Mouse (Mus musculus) embryonic facial prominence, embryonic 11.5 days (tissue): Measurements from ENCODE around the gene Nt5c3b. TPM values are rescaled to one million over a fixed set of nuclear protein-coding genes. Genes with fewer than 3 reads are reported as not detected.
A peak's percentile ranks its signal among the peaks of the same experiment; 100 is the strongest.

Experiments
- ATAC-seq: fragments of 200-750 bp; cut with Nextera tagmentation; replicated peaks from 2 replicates; pipeline ENCODE4 v1.8.0; 2017; ENCODE audit warnings: low read depth; ENCODE audit not compliant: insufficient number of reproducible peaks, low FRiP score, low TSS enrichment
- DNase-seq: peaks from one replicate; pipeline ENCODE4 v3.0.0-alpha.2; 2015; ENCODE audit warnings: low spot score
- H3K27ac ChIP-seq: fragments of 300-500 bp; sonication (generic); replicated peaks from 2 replicates; pipeline ENCODE4 v1.5.1; 2014; ENCODE audit warnings: mild to moderate bottlenecking, low read depth, low read length, control low read depth
- H3K27me3 ChIP-seq: fragments of 300-500 bp; sonication (generic); 2 replicates; pipeline ENCODE4 v1.6.1; 2014; ENCODE audit warnings: mild to moderate bottlenecking, low read length, moderate library complexity, mixed read lengths; ENCODE audit not compliant: control insufficient read depth, insufficient read depth
- H3K36me3 ChIP-seq: fragments of 300-500 bp; sonication (generic); replicated peaks from 2 replicates; pipeline ENCODE4 v1.6.1; 2014; ENCODE audit warnings: low read depth, mild to moderate bottlenecking, low read length, moderate library complexity, mixed read lengths; ENCODE audit not compliant: control insufficient read depth, insufficient read depth
- H3K4me1 ChIP-seq: fragments of 300-500 bp; sonication (generic); 2 replicates; pipeline ENCODE4 v1.6.1; 2014; ENCODE audit warnings: low read length, mixed read lengths; ENCODE audit not compliant: control insufficient read depth, insufficient read depth
- H3K4me2 ChIP-seq: fragments of 300-500 bp; sonication (generic); 2 replicates; pipeline ENCODE4 v1.6.1; 2014; ENCODE audit warnings: low read depth, mild to moderate bottlenecking, control low read depth, low read length, moderate library complexity
- H3K4me3 ChIP-seq: fragments of 300-500 bp; sonication (generic); 2 replicates; pipeline ENCODE4 v1.5.1; 2014; ENCODE audit warnings: low read depth, low read length, control low read depth
- H3K9ac ChIP-seq: fragments of 300-500 bp; sonication (generic); replicated peaks from 2 replicates; pipeline ENCODE4 v1.6.1; 2014; ENCODE audit warnings: mild to moderate bottlenecking, control low read depth, low read length
- H3K9me3 ChIP-seq: fragments of 300-500 bp; sonication (generic); replicated peaks from 2 replicates; pipeline ENCODE4 v1.6.1; 2016; ENCODE audit warnings: mild to moderate bottlenecking, low read length, inconsistent platforms, mixed read lengths; ENCODE audit not compliant: control insufficient read depth
- WGBS: fragments of 180-500 bp; shearing (Covaris S2); extraction: QIAGEN DNeasy Blood & Tissue Kit; methylation state at CpG from one replicate; pipeline ENCODE4 v1.1.7; 2014; 5-methylcytosine and 5-hydroxymethylcytosine counted together
- polyA plus RNA-seq: library from polyadenylated mRNA; unstranded; fragments of >200 nt; fragmentation: Nextera tagmentation; extraction: Ambion mirVana; gene quantifications from 2 replicates; pipeline ENCODE4 v1.2.1, GENCODE M21; 2014

The Nt5c3b gene
- polyA plus RNA-seq, 1 experiment from 2014 or later: 136 TPM

DNA sequence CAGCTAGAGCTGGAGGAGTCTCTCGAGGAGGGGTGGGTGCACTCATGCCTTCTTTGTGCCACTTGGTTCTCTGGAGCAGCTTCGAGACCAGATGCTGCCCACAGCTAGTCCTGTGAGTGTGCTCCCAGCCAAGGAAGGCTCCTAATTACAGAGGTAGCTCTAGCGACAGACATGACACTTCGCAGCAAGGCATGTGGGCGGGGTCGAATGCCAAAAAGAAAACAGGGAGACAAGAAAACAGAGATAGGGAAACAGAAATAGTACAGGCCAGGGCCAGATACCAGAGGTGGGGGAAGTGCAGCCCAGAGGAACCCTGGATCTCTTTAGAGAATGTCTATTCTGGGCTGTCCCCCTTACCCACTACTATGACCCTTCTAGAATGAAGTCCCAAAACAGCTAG is 39.4 kb downstream of the Nt5c3b start:
- no peaks in the 10 kb centered on the region; the same call in 1 of the 2 replicates for H3K4me1 ChIP-seq
- H3K4me2 ChIP-seq: no peak overlapping the region
- no peak overlapping the region; the same call in 1 of the 2 replicates for H3K9ac ChIP-seq
- no peak for DNase-seq
- ATAC-seq: no peak
- H3K27ac ChIP-seq: no peak overlapping the region
- 39% methylated on average over 6 of the region's 6 CpGs for WGBS
- no peak overlapping the region for H3K4me3 ChIP-seq
- H3K27me3 ChIP-seq: no peaks in the 10 kb centered on the region
- H3K9me3 ChIP-seq: no peaks in the 10 kb centered on the region
- H3K36me3 ChIP-seq: no peaks in the 10 kb centered on the region

DNA sequence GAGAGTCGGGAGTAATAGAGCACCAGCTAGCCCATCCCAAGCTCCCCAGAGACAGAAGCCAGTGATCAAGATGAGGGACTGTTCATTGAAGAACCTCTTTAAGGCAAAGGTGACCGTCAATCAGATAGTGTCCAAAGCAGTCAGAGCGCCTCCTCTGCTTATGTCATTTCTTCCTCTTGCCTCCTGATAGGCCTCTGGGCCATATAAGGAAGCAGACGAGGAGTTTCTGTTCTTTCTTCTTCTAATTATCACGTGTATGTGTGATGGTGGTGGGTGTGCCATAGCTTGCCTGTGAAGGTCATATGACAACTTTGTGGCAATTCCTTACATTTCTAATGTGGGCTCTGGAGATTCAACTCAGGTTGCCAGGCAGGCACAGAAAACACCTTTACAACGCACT is 40.8 kb downstream of the Nt5c3b start:
- H3K4me2 ChIP-seq: no peak overlapping the region
- no peak overlapping the region for H3K27ac ChIP-seq
- H3K27me3 ChIP-seq: no peaks in the 10 kb centered on the region; the same call in 1 of the 2 replicates
- no peaks in the 10 kb centered on the region; the same call in 1 of the 2 replicates for H3K4me1 ChIP-seq
- no peak overlapping the region for H3K9ac ChIP-seq
- H3K4me3 ChIP-seq: no peak overlapping the region
- WGBS: 85% methylated on average over 6 of the region's 6 CpGs
- ATAC-seq (no peak), DNase-seq (no peak)
- no peaks in the 10 kb centered on the region for H3K9me3 ChIP-seq
- H3K36me3 ChIP-seq: no peaks in the 10 kb centered on the region

DNA sequence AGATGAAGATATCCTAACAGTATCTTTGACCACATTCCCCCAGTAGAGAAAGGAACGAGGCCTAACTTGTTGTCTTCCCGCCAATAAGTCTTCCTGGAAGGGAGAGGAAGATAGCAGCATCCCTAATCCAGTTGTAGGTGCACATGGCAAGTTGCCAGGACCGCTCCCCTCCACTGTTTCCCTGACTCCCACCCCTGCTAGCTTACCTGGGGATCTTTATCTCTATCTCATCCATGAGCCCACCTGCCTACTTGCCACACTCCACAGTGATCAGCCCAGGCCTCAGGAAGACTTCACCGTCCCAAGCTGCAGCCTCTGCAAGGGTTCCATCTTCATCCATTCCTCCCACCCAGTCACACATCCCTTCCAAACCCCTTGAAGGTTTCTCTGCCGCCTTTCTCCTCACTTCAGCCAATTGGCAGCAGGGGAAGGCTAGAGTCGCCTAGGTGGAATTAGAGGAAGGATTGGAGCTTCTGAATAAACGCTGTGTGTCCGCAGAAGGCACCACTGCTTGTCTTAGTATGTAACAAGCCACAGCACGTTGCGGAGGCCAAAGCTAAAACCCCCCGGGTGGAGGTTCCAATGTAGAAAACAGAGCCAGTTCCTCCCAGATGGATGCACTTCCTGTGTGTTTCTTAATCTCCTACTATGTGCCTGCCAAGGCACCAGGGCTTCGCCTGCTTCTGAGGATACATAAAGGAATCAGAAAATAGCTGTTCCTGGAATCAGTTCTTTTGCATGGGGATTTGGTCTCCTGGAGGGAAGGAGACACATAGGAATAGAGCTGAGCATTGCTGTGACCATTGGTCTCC is 41.7 kb downstream of the Nt5c3b start:
- Histone ChIP-seq H3K4me3 (no peak overlapping the region), H3K4me2 (no peak overlapping the region), H3K9me3 (no peaks in the 10 kb centered on the region), H3K9ac (no peak overlapping the region), H3K36me3 (no peaks in the 10 kb centered on the region), H3K4me1 (peaks cover 3% of the 10 kb centered on the region; the same call in 1 of the 2 replicates), H3K27ac (no peak overlapping the region), H3K27me3 (peaks cover 2% of the 10 kb centered on the region; the same call in 1 of the 2 replicates)
- ATAC-seq (no peak), DNase-seq (no peak)
- WGBS: 79% methylated on average over 12 of the region's 12 CpGs

DNA sequence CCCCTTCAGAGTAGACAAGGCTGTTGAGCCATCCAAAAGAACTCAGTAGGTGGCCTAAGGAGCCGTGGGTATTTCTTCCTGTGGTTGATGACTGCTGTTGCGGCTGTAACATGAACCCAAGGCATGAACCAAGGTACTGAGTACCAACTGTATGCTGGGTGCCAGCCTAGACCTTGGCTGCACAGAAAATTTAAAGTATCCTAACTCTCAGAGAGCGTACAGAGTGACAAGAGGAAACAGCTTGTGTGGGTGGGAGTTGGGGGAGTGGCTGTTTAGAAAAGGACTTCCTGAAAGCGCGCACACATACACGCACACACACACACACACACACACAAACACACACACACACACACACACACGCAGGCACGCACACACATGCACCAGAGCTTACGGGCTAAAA is 42.3 kb downstream of the Nt5c3b start:
- Histone ChIP-seq H3K27me3 (peaks cover 2% of the 10 kb centered on the region; the same call in 1 of the 2 replicates), H3K27ac (no peak overlapping the region), H3K4me3 (no peak overlapping the region), H3K4me2 (no peak overlapping the region), H3K4me1 (peaks cover 4% of the 10 kb centered on the region; the same call in 1 of the 2 replicates), H3K9me3 (no peaks in the 10 kb centered on the region), H3K36me3 (no peaks in the 10 kb centered on the region), H3K9ac (no peak overlapping the region)
- ATAC-seq: no peak
- WGBS: 78% methylated on average over 9 of the region's 9 CpGs
- no peak for DNase-seq

DNA sequence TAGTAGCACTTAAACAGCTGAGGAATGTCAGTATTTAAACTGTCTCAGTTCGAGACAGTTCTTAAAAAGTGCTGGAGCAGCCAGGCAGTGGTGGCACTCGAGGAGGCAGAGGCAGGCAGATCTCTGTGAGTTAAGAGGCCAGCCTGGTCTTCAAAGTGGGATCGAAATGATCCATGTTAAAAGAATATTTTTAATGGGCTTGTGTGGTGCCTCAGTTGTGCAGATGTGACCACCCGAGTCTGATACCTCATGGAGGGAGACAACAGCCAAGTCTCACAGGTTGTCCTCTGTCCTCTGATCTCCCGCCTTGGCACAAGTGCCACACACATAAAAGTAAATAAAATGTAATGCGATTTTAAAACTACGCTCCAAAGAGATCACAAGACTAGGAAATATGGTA is 43.1 kb downstream of the Nt5c3b start:
- Histone ChIP-seq H3K27me3 (peaks cover 2% of the 10 kb centered on the region; the same call in 1 of the 2 replicates), H3K4me1 (peaks cover 4% of the 10 kb centered on the region; the same call in 1 of the 2 replicates)

DNA sequence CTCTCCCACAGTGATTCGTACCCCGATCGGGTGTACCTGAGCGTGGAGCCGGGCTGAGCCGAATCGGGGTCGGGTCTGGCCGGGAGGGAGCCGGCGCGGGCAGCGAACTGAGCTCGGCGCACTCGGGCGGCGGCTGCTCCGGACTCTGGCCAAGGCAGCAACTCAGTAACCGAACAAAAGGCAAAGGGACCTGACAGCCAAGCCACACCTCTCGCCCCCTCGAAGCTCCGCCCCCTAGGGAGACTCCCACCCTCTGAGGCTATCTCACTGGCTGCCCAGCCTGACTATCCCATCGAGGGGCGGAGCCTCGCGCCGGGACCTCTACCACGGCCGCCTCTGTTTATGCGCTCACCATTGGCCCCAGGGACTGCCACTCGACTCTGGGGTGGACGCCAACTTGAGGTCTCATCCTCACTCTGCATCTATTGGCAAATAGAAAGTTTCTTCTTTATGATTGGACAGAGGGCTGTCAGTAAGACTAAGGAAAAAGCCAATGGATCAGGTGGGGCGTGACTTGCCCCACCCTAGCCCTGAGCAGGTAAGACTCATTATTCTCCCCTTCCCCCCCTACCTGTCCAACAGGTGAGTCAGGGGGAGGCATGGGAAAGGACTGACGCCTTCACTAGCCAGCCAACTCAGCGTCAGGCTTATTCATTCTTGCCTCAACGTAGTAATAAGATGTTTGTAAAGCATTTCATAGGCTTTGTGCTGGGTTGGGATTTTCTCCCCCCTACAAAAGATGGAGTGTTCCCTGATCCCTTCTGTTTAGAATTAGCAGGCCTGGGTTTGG is 43.8 kb downstream of the Nt5c3b start, which contains the start of gene Jup:
Gene Jup, minus strand, starts transcription at position 164 of the 790 bp plus-strand sequence.
- H3K4me1 ChIP-seq: peaks cover 4% of the 10 kb centered on the region; the same call in 1 of the 2 replicates

More for the DNA sequence above, 43.1 kb downstream of the Nt5c3b start:
- ATAC-seq (no peak), DNase-seq (no peak)
- 93% methylated on average over 7 of the region's 7 CpGs for WGBS
- Histone ChIP-seq H3K27ac (no peak overlapping the region), H3K4me2 (no peak overlapping the region), H3K9me3 (no peaks in the 10 kb centered on the region), H3K4me3 (no peak overlapping the region), H3K36me3 (no peaks in the 10 kb centered on the region), H3K9ac (no peak overlapping the region)

DNA sequence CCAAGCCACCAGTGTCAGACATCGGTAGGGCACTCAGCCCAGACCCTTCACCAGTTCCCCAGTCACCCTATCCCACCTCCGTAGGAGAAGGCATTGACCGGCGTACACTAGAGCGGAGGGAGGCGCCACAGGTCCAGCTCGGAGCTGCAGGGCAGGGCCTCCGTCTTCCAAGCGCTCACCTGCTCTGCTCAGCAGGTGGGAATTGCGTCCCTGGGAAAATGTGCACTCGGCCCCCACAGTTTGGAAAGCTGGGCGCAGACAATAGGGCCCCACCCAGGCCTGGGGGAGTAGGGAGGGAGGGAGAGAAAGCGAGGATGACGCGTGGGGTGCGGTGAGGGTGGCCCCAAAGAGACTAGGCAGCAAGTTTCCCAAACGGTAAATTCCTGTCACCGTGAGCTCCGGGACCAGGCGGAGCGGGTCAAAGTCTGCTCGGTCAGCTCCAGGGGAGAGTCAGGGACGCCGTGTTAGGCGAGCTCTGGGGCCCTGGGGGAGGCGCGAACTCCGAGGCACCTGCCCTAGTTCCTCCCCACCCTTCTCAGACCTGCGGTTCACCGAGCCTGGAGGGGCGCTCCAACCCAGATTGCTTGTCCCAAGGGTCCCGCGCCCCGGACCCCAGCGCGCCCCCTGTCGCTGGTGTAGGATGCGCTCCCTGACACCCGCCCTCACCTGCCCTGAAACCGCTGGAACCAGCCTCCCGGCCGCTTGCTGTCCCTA is 44.6 kb downstream of the Nt5c3b start:
- Histone ChIP-seq H3K27me3 (peaks cover 2% of the 10 kb centered on the region; the same call in 1 of the 2 replicates), H3K4me2 (peak overlapping the region; percentile 78), H3K9ac (peak overlapping the region; percentile 73), H3K4me1 (peaks cover 4% of the 10 kb centered on the region; the same call in 1 of the 2 replicates), H3K36me3 (no peaks in the 10 kb centered on the region), H3K4me3 (peak overlapping the region; percentile 66), H3K27ac (0 out of 2 replicates have a peak overlapping the region, but pooled peaks have one; percentile 1), H3K9me3 (no peaks in the 10 kb centered on the region)
- ATAC-seq (no peak), DNase-seq (no peak)
- WGBS: 4% methylated on average over 42 of the region's 42 CpGs

More for the DNA sequence above, 43.8 kb downstream of the Nt5c3b start, which contains the start of gene Jup:
- peak; percentile 98 for ATAC-seq
- peaks cover 2% of the 10 kb centered on the region; the same call in 1 of the 2 replicates for H3K27me3 ChIP-seq
- H3K9me3 ChIP-seq: no peaks in the 10 kb centered on the region
- peak within 1 kb of the TSS; percentile 78 for H3K4me2 ChIP-seq
- H3K9ac ChIP-seq: peak within 1 kb of the TSS; percentile 73
- DNase-seq: peak; percentile 98
- no peaks in the 10 kb centered on the region for H3K36me3 ChIP-seq
- 0 out of 2 replicates have a peak within 1 kb of the TSS, but pooled peaks have one; percentile 1 for H3K27ac ChIP-seq
- 1% methylated on average over 36 of the region's 37 CpGs for WGBS
- H3K4me3 ChIP-seq: peak within 1 kb of the TSS; percentile 66
